In the genomic region with DNA sequence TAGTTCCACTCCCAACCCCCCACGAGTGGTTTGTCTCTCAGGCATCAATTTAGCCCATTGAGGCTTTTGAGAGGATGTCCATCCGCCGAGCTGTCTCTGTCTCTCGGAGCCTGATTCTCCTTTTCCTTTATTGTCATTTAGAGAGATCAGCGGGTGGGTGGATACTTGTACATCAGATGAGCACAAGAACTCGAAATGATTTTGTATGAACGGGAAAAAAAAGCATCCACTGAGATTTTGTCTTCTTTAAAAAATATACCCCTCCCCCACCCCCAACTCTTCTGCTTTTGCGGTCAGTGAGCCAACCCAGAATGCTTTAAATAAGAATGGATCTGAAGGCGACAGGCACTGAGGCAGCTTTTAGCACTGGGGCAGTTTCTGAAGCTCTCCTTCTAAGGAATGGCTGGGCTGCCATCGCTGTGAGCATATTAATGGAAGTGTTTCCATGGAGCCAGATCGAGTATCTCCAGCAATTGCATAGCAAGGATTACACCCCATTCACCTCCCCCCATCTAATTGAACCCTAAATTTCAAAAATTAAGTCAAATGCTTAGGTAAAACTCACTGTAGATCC, we compare ENCODE assay signal across 16 mouse cellular contexts.
DNase-seq lines count a peak whose midpoint lies in the region; ATAC-seq lines count a peak whose summit lies in the region.
"Had no signal": no experiment of that assay in that cellular context is flagged by ENCODE, and none has a peak within 500 bp of the region (broad histone marks: within the 10 kb centered on the region; RNA-seq: fewer than 3 reads in every experiment).

No protein-coding gene starts in this region.

- H3K27me3 ChIP-seq in hindbrain, embryonic 10.5 days (ENCODE audit: insufficient read depth, poor library complexity, severe bottlenecking), result no peaks in the 10 kb centered on the region
- H3K27me3 ChIP-seq in midbrain, embryonic 11.5 days (ENCODE audit: control insufficient read depth, insufficient read depth, low read length), result no peaks in the 10 kb centered on the region
- H3K27me3 ChIP-seq: embryonic facial prominence, embryonic 15.5 days had no signal

- H3K4me3 ChIP-seq in hindbrain, embryonic 10.5 days, result no peak overlapping the region
- H3K4me3 ChIP-seq in midbrain, embryonic 11.5 days (ENCODE audit: low read depth, low read length), result no peak overlapping the region
- H3K4me3 ChIP-seq: embryonic facial prominence, embryonic 15.5 days; gastrocnemius, adult 2 months had no signal

- no peak overlapping the region for H3K9ac ChIP-seq in midbrain, embryonic 11.5 days (ENCODE audit: low read length)
- H3K9ac ChIP-seq: embryonic facial prominence, embryonic 15.5 days; lung, embryonic 14.5 days had no signal

- peaks cover 27% of the 10 kb centered on the region for H3K4me1 ChIP-seq in hindbrain, embryonic 10.5 days (replicated peaks)
- no peaks in the 10 kb centered on the region for H3K4me1 ChIP-seq in midbrain, embryonic 11.5 days (ENCODE audit: control insufficient read depth, insufficient read depth, low read length)
- H3K4me1 ChIP-seq: embryonic facial prominence, embryonic 15.5 days had no signal

- no peaks in the 10 kb centered on the region for H3K36me3 ChIP-seq in hindbrain, embryonic 10.5 days
- no peaks in the 10 kb centered on the region for H3K36me3 ChIP-seq in midbrain, embryonic 11.5 days (ENCODE audit: control insufficient read depth, insufficient read depth, low read length)
- H3K36me3 ChIP-seq: embryonic facial prominence, embryonic 15.5 days had no signal

- peak; percentile 74 to 83 for DNase-seq in right cerebral cortex, postnatal 10 days (ENCODE audit: low spot score in 2 of 2)
- no peak for DNase-seq in right cerebral cortex, postnatal 4 days
- DNase-seq in hindbrain, embryonic 10.5 days (ENCODE audit: low spot score), result peak; percentile 44
- peak; percentile 93 for DNase-seq in midbrain, embryonic 11.5 days (ENCODE audit: low spot score, missing footprints)
- no peak for DNase-seq in gastrocnemius, postnatal 4 days (ENCODE audit: low spot score in 2 of 2)
- DNase-seq in adrenal gland, postnatal 10 days, result no peak
- no peak for DNase-seq in gastrocnemius, postnatal 25 days
- DNase-seq: cerebellum, adult 11 months; cerebellum, postnatal 36 days; gastrocnemius, adult 2 months; heart, postnatal 10 days; lung, embryonic 14.5 days; right cerebral cortex, postnatal 25 days; thymus, adult 2 months had no signal

- H3K4me2 ChIP-seq in midbrain, embryonic 11.5 days, result peak overlapping the region; percentile 22
- H3K4me2 ChIP-seq: embryonic facial prominence, embryonic 15.5 days; lung, embryonic 14.5 days had no signal

- 27% methylated on average over 11 of the region's 11 CpGs for WGBS in hindbrain, embryonic 10.5 days
- 21% methylated on average over 11 of the region's 11 CpGs for WGBS in midbrain, embryonic 11.5 days

- ATAC-seq in midbrain, embryonic 11.5 days (ENCODE audit: low FRiP score), result peak; percentile 59
- ATAC-seq: CD4-positive, CD25-positive, alpha-beta regulatory T cell, adult 4 months had no signal

- peaks cover under 1% of the 10 kb centered on the region; the same call in 1 of the 2 replicates for H3K9me3 ChIP-seq in hindbrain, embryonic 10.5 days
- no peaks in the 10 kb centered on the region for H3K9me3 ChIP-seq in midbrain, embryonic 11.5 days (ENCODE audit: control insufficient read depth, low read length)
- H3K9me3 ChIP-seq: embryonic facial prominence, embryonic 15.5 days had no signal

- peak overlapping the region; percentile 84 for H3K27ac ChIP-seq in hindbrain, embryonic 10.5 days
- peak overlapping the region; percentile 45; the same call in 1 of the 2 replicates for H3K27ac ChIP-seq in midbrain, embryonic 11.5 days (ENCODE audit: low read depth, low read length)
- H3K27ac ChIP-seq: embryonic facial prominence, embryonic 15.5 days; gastrocnemius, adult 2 months had no signal

Comparison
In these comparisons a context has a peak if more than half of its experiments do, and no peak if none do; other contexts are left out.
1. DNase-seq: peak in right cerebral cortex, postnatal 10 days (2 of 2), hindbrain, embryonic 10.5 days (single experiment) and midbrain, embryonic 11.5 days (single experiment); none in right cerebral cortex, postnatal 4 days (single experiment), gastrocnemius, postnatal 4 days (0 of 2), adrenal gland, postnatal 10 days (single experiment) and gastrocnemius, postnatal 25 days (single experiment).